Mouse (Mus musculus) stomach, postnatal 0 days (tissue): ENCODE measurements around the gene H2afy2.

Source experiments
- CTCF ChIP-seq: IDR thresholded peaks from 2 replicates; pipeline ENCODE4 v1.5.1; 2016; ENCODE audit warnings: antibody characterized with exemption, low read depth, mild to moderate bottlenecking, moderate library complexity
- EP300 ChIP-seq: optimal IDR thresholded peaks from 2 replicates; pipeline ENCODE3; 2016; ENCODE audit warnings: antibody characterized with exemption

DNA sequence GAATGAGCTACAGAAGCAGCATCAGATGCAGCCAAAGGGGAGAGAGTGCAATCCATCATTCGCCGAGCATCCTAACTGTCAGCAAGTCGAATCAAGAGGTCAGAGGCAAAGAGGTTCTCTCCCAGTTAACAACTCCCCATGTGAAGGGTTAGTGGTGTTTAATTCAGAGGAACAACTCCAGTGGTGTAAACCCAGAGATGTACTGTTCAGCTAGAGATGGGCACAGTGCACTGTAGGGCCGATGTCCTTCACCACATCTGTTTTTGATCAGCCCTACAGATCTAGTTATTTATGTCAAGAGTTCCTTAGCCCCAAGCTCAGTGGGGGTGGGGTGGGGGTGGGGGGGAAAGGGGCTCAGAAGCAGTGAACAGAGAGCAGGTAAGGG is 39.8 kb upstream of the H2afy2 start:
- no peak for TF ChIP-seq EP300
- no peak for TF ChIP-seq CTCF
